Mouse (Mus musculus) stomach, postnatal 0 days (tissue): ENCODE results near the gene Pkp3.

ENCODE experiments used
- CTCF ChIP-seq: IDR thresholded peaks from 2 replicates; pipeline ENCODE4 v1.5.1; 2016; ENCODE audit warnings: antibody characterized with exemption, low read depth, mild to moderate bottlenecking, moderate library complexity
- EP300 ChIP-seq: optimal IDR thresholded peaks from 2 replicates; pipeline ENCODE3; 2016; ENCODE audit warnings: antibody characterized with exemption

GRCm38 (mm10) chr7:141052421-141052820 is 25.6 kb upstream of the Pkp3 start:
- TF ChIP-seq CTCF (no peak), EP300 (no peak)
